Mouse (Mus musculus) liver, adult 2 months (tissue): ENCODE measurements around the gene Rnd1.

ENCODE experiments used
- CTCF ChIP-seq: fragments of 200-500 bp; IDR thresholded peaks from 2 replicates; pipeline ENCODE4 v1.5.1; 2011; ENCODE audit warnings: low read depth, low read length, control low read depth
- POLR2A ChIP-seq: fragments of 200-500 bp; IDR thresholded peaks from 2 replicates; pipeline ENCODE4 v1.6.1; 2011; ENCODE audit warnings: low read length, control low read depth; ENCODE audit not compliant: insufficient read depth; ENCODE audit errors: extremely low read depth

DNA sequence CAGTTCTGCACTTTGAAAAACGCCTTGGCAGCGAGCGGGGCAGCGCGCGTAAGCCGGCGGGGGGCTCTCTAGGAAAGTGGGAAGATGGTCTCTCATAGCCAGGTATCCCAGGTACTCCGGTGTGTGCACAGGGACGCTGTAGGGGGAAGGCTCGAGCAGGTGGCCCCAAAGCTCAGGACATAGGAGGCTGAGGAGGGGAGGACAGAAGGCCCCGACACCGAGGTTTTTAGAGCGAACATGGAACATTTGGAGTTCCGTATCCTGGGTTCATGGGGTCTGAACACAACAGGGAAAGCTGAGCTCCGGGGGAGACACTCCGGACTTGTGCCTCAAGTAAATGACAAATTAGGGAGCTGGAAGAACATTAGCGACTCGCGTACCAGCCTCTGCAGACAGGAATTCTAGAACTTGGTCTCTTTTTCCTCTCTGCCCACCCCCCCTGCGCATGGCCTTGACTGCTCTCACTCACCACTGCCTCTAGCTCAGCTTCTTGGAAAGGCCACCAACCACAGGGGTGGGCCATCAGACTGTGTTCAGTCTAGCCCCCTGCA, 41.9 kb downstream of the Rnd1 start:
- TF ChIP-seq CTCF, result no peak
- TF ChIP-seq POLR2A, result no peak
